Mouse (Mus musculus) testis, adult 2 months (tissue): ENCODE results near the gene Cryga.

Experiments
- CTCF ChIP-seq: fragments of 200-500 bp; IDR thresholded peaks from 2 replicates; pipeline ENCODE4 v1.5.1; 2012; ENCODE audit warnings: low read depth, mild to moderate bottlenecking, inconsistent platforms, low read length, moderate library complexity; ENCODE audit not compliant: control insufficient read depth, insufficient read depth, insufficient replicate concordance
- POLR2A ChIP-seq: fragments of 200-500 bp; IDR thresholded peaks from 2 replicates; pipeline ENCODE4 v1.6.1; 2012; ENCODE audit warnings: low read depth, mild to moderate bottlenecking, inconsistent platforms, low read length, moderate library complexity; ENCODE audit not compliant: control insufficient read depth

- TF ChIP-seq POLR2A (no peak), CTCF (no peak)
These were observed 44.8 kb upstream of the Cryga start for GRCm38 (mm10) chr1:65147971-65148370.
